Mouse (Mus musculus): ENCODE results near the gene Gm44596. TPM values are rescaled to one million over a fixed set of nuclear protein-coding genes. Genes with fewer than 3 reads are reported as not detected.

Gene Gm44596
- not detected for polyA plus RNA-seq (2014; fragmentation: Illumina TruSeq; extraction: RNeasy Lipid Tissue Mini Kit (QIAGEN cat#74804); ENCODE audit: low read depth, low replicate concordance)

GRCm38 (mm10) chr6:128375192-128375591, at the start of gene Gm44596, which contains the start of gene Tex52:
Gene Gm44596 (plus strand): TSS chr6:128375503.
Gene Tex52 (plus strand): TSS chr6:128375456.

GRCm38 (mm10) chr6:128355726-128356416, 19.4 kb upstream of the Gm44596 start, which contains the start of gene Tulp3:
Gene Tulp3 (minus strand): TSS chr6:128355851.

GRCm38 (mm10) chr6:128362381-128363006, 12.8 kb upstream of the Gm44596 start, which contains the start of the genes Rhno1 and Foxm1:
Gene Rhno1 (minus strand): TSS chr6:128362911.
Gene Foxm1 (plus strand): TSS chr6:128362967.

GRCm38 (mm10) chr6:128398996-128399395, 23.7 kb downstream of the Gm44596 start, which contains the start of gene Nrip2:
Gene Nrip2 (plus strand): TSS chr6:128399296.

GRCm38 (mm10) chr6:128424269-128425019, 49.1 kb downstream of the Gm44596 start, which contains the start of gene Itfg2:
Gene Itfg2 (minus strand): TSS chr6:128424931.

GRCm38 (mm10) chr6:128438317-128438870, 63.1 kb downstream of the Gm44596 start, which contains the start of gene Fkbp4:
Gene Fkbp4 (minus strand): TSS chr6:128438677.

Other genes starting within 250 kb of the Gm44596 start
- 59.1 TPM for gene Tspan9, start 231.9 kb upstream of the Gm44596 start, polyA plus RNA-seq (2014; fragmentation: Illumina TruSeq; extraction: RNeasy Lipid Tissue Mini Kit (QIAGEN cat#74804); ENCODE audit: low read depth, low replicate concordance)
- gene Tead4, start 74.7 kb upstream of the Gm44596 start, polyA plus RNA-seq (2014; fragmentation: Illumina TruSeq; extraction: RNeasy Lipid Tissue Mini Kit (QIAGEN cat#74804); ENCODE audit: low read depth, low replicate concordance): 1.6 TPM
- 7.1 TPM for gene Tulp3, start 19.7 kb upstream of the Gm44596 start, polyA plus RNA-seq (2014; fragmentation: Illumina TruSeq; extraction: RNeasy Lipid Tissue Mini Kit (QIAGEN cat#74804); ENCODE audit: low read depth, low replicate concordance)
- gene Rhno1, start 12.6 kb upstream of the Gm44596 start, polyA plus RNA-seq (2014; fragmentation: Illumina TruSeq; extraction: RNeasy Lipid Tissue Mini Kit (QIAGEN cat#74804); ENCODE audit: low read depth, low replicate concordance): 13.7 TPM
- gene Foxm1, start 12.5 kb upstream of the Gm44596 start, polyA plus RNA-seq (2014; fragmentation: Illumina TruSeq; extraction: RNeasy Lipid Tissue Mini Kit (QIAGEN cat#74804); ENCODE audit: low read depth, low replicate concordance): 0.89 TPM
- gene Tex52, start within 50 bp of the Gm44596 start, polyA plus RNA-seq (2014; fragmentation: Illumina TruSeq; extraction: RNeasy Lipid Tissue Mini Kit (QIAGEN cat#74804); ENCODE audit: low read depth, low replicate concordance): not detected
- 2.7 TPM for gene Nrip2, start 23.8 kb downstream of the Gm44596 start, polyA plus RNA-seq (2014; fragmentation: Illumina TruSeq; extraction: RNeasy Lipid Tissue Mini Kit (QIAGEN cat#74804); ENCODE audit: low read depth, low replicate concordance)
- gene Itfg2, start 49.4 kb downstream of the Gm44596 start, polyA plus RNA-seq (2014; fragmentation: Illumina TruSeq; extraction: RNeasy Lipid Tissue Mini Kit (QIAGEN cat#74804); ENCODE audit: low read depth, low replicate concordance): 19.0 TPM
- 373 TPM for gene Fkbp4, start 63.2 kb downstream of the Gm44596 start, polyA plus RNA-seq (2014; fragmentation: Illumina TruSeq; extraction: RNeasy Lipid Tissue Mini Kit (QIAGEN cat#74804); ENCODE audit: low read depth, low replicate concordance)
- 3.1 TPM for gene Pzp, start 151.2 kb downstream of the Gm44596 start, polyA plus RNA-seq (2014; fragmentation: Illumina TruSeq; extraction: RNeasy Lipid Tissue Mini Kit (QIAGEN cat#74804); ENCODE audit: low read depth, low replicate concordance)
- gene A2ml1, start 206.1 kb downstream of the Gm44596 start, polyA plus RNA-seq (2014; fragmentation: Illumina TruSeq; extraction: RNeasy Lipid Tissue Mini Kit (QIAGEN cat#74804); ENCODE audit: low read depth, low replicate concordance): not detected
- not detected for gene Klrb1a, start 248.0 kb downstream of the Gm44596 start, polyA plus RNA-seq (2014; fragmentation: Illumina TruSeq; extraction: RNeasy Lipid Tissue Mini Kit (QIAGEN cat#74804); ENCODE audit: low read depth, low replicate concordance)